Mouse (Mus musculus) lung, embryonic 14.5 days (tissue): Measurements from ENCODE around the gene Pdzd2. TPM values are rescaled to one million over a fixed set of nuclear protein-coding genes. Genes with fewer than 3 reads are reported as not detected.

Source experiments
- ATAC-seq: fragments of 200-750 bp; cut with Nextera tagmentation; 2 replicates; pipeline ENCODE4 v1.8.0; 2017; ENCODE audit warnings: mild to moderate bottlenecking, moderate TSS enrichment, moderate library complexity; ENCODE audit not compliant: insufficient read depth
- DNase-seq: peaks from one replicate; pipeline ENCODE4 v3.0.0-alpha.2; 2015
- H3K27ac ChIP-seq: fragments of 300-500 bp; sonication (generic); 2 replicates; pipeline ENCODE4 v1.5.1; 2014; ENCODE audit warnings: low read depth, mild to moderate bottlenecking, moderate library complexity
- H3K27me3 ChIP-seq: fragments of 300-500 bp; sonication (generic); 2 replicates; pipeline ENCODE4 v1.6.1; 2014; ENCODE audit warnings: low read length, control low read depth; ENCODE audit not compliant: insufficient read depth
- H3K36me3 ChIP-seq: fragments of 300-500 bp; sonication (generic); 2 replicates; pipeline ENCODE4 v1.6.1; 2014; ENCODE audit warnings: control low read depth; ENCODE audit not compliant: insufficient read depth
- H3K4me1 ChIP-seq: fragments of 300-500 bp; sonication (generic); 2 replicates; pipeline ENCODE4 v1.6.1; 2014; ENCODE audit warnings: antibody characterized with exemption, control low read depth; ENCODE audit not compliant: insufficient read depth
- H3K4me2 ChIP-seq: fragments of 300-500 bp; sonication (generic); 2 replicates; pipeline ENCODE4 v1.6.1; 2014; ENCODE audit warnings: mild to moderate bottlenecking
- H3K4me3 ChIP-seq: fragments of 300-500 bp; sonication (generic); 2 replicates; pipeline ENCODE4 v1.5.1; 2014; ENCODE audit warnings: low read depth, low read length
- H3K9ac ChIP-seq: fragments of 300-500 bp; sonication (generic); 2 replicates; pipeline ENCODE4 v1.6.1; 2014
- H3K9me3 ChIP-seq: fragments of 300-500 bp; sonication (generic); 2 replicates; pipeline ENCODE4 v1.6.1; 2016; ENCODE audit warnings: low read depth, low read length, control low read depth
- CTCF ChIP-seq: IDR thresholded peaks from 2 replicates; pipeline ENCODE4 v1.5.1; 2016; ENCODE audit warnings: antibody characterized with exemption, low read depth
- WGBS: fragments of 180-500 bp; shearing (Covaris S2); extraction: QIAGEN DNeasy Blood & Tissue Kit; methylation state at CpG from one replicate; pipeline ENCODE4 v1.1.7; 2014; 5-methylcytosine and 5-hydroxymethylcytosine counted together
- polyA plus RNA-seq: library from polyadenylated mRNA; unstranded; fragments of >200 nt; fragmentation: Nextera tagmentation; extraction: Ambion mirVana; gene quantifications from 2 replicates; pipeline ENCODE4 v1.2.1, GENCODE M21; 2014

Pdzd2 gene
- polyA plus RNA-seq, 1 experiment from 2014 or later: 24.1 TPM

DNA sequence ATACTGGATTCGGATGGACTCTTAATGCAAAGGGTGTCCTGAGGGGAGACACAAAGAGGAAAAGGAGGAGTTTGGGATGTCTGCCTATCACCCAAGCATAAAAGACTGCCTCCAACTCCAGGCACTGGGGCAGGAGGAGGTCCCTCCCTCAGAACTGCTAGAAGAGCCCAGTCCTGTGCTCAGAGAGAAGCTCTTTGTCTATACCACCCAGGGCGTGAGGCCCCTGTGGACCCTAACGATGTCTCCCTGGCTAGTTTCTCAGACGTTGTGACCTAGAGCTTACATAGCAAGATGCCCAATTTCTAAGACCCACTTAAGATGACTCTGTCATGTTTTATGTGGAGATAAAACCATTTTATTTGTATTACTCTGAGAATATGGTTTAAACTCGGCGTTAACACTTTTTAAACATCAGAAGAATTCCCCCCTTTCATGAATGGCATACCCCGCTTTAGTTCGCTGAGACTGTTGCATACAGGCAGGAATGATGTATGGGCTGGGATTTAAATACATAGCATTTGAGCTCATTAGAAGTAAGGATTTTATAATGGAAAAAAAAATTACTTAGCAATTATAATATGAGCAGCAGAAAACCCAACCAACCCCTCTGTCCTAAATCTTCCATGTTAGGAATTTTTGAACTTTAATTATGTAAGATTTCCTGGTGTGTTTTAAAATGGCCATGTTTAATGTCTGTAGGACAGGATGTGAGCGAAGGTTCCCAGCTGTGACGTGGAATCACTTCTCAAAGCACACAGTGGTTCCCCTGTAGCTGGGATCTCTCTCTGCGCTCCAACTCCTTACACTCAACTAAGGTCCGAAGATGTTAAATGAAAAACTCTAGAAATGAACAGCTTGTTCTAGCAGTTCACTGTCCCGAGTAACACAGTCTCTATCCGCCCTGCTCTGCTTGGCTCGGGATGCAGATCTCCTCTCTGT is 268.6 kb downstream of the Pdzd2 start:
- TF ChIP-seq CTCF: no peak
- WGBS: 37% methylated on average over 15 of the region's 15 CpGs
- DNase-seq (peak; percentile 87), ATAC-seq (peak; percentile 86)
- H3K4me2 ChIP-seq: peak overlapping the region; percentile 2; the same call in 1 of the 2 replicates
- no peaks in the 10 kb centered on the region for H3K27me3 ChIP-seq
- H3K9me3 ChIP-seq: no peaks in the 10 kb centered on the region
- peaks cover 5% of the 10 kb centered on the region for H3K4me1 ChIP-seq
- no peaks in the 10 kb centered on the region for H3K36me3 ChIP-seq
- no peak overlapping the region for H3K9ac ChIP-seq
- H3K27ac ChIP-seq: peak overlapping the region; percentile 86
- H3K4me3 ChIP-seq: no peak overlapping the region

DNA sequence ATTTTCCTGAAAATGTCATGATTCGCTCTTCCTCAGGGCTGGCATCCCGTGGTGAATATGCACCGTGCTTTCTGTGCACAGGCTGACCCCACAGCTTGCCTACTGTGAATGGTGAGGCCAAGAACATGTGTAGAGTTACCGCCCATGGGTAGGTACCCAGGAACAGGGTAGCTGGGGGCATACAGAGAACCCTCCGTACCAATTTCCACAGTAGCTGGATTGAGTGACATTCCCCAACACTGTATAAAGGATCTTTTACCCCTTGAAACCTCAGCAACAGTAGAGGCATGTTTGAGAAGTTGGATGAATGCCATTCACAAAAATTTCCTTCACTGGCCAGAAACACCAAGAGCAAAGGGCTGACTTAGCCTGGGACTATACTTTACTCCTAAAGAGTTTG is 271.1 kb downstream of the Pdzd2 start:
- 76% methylated on average over 5 of the region's 5 CpGs for WGBS
- DNase-seq (peak; percentile 50), ATAC-seq (no peak)
- TF ChIP-seq CTCF: no peak
- H3K36me3 ChIP-seq: no peaks in the 10 kb centered on the region
- H3K4me2 ChIP-seq: no peak overlapping the region
- peaks cover 10% of the 10 kb centered on the region for H3K4me1 ChIP-seq
- H3K4me3 ChIP-seq: no peak overlapping the region
- H3K9me3 ChIP-seq: no peaks in the 10 kb centered on the region
- no peak overlapping the region for H3K27ac ChIP-seq
- H3K9ac ChIP-seq: no peak overlapping the region
- no peaks in the 10 kb centered on the region for H3K27me3 ChIP-seq

DNA sequence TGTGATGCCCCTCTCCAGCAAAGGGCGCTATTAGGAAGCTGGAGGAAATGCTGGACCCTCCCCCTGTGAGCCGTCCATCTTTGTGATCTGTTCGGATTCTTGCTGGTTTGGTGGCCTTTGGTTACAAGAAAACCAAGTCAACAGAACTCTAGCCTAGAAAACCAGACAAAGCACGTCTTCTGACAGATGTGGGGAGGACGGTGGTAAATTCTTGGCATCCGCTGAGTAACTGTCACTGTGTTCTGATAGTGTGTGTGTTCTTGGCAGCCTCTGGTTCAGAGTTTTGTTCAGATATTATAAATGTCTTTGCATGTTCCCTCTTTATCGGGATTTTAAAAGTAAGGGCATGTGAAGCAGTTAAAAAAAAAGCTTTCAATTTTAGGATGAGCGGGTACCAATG is 274.0 kb downstream of the Pdzd2 start:
- no peaks in the 10 kb centered on the region for H3K27me3 ChIP-seq
- H3K4me2 ChIP-seq: no peak overlapping the region
- no peak overlapping the region for H3K9ac ChIP-seq
- no peaks in the 10 kb centered on the region for H3K9me3 ChIP-seq
- ATAC-seq (peak; percentile 45; the same call in 1 of the 2 replicates), DNase-seq (peak; percentile 68)
- no peak overlapping the region for H3K27ac ChIP-seq
- 51% methylated on average over 8 of the region's 8 CpGs for WGBS
- H3K4me3 ChIP-seq: no peak overlapping the region
- 0 out of 2 replicates have a peak, but pooled peaks have one; percentile 3 for TF ChIP-seq CTCF
- peaks cover 6% of the 10 kb centered on the region for H3K4me1 ChIP-seq
- H3K36me3 ChIP-seq: no peaks in the 10 kb centered on the region

DNA sequence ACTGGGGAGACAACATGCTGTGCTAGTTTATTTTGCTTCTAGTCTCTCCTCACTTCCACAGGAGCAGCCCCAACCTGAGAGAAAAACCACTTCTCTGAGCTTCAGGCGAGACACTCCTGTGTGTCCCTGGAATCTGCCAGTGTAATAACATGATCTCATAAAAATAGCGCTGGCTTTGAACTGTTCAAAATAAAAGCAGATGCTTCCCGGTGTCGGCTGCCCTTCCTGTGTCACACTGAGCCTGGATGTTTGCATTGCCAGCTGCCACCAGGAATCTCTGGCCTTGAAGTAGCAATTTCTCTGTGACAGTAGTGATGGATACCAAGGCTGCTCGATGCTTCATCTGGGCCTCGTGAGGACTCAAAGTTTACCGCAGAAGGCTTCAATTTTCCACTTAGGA is 282.9 kb downstream of the Pdzd2 start:
- H3K4me3 ChIP-seq: no peak overlapping the region
- no peak overlapping the region for H3K9ac ChIP-seq
- H3K4me1 ChIP-seq: no peaks in the 10 kb centered on the region
- H3K27me3 ChIP-seq: no peaks in the 10 kb centered on the region
- H3K36me3 ChIP-seq: no peaks in the 10 kb centered on the region
- DNase-seq: peak; percentile 59
- no peak overlapping the region for H3K27ac ChIP-seq
- no peak for TF ChIP-seq CTCF
- no peaks in the 10 kb centered on the region for H3K9me3 ChIP-seq
- no peak overlapping the region for H3K4me2 ChIP-seq
- WGBS: 13% methylated on average over 7 of the region's 7 CpGs
- ATAC-seq: no peak

DNA sequence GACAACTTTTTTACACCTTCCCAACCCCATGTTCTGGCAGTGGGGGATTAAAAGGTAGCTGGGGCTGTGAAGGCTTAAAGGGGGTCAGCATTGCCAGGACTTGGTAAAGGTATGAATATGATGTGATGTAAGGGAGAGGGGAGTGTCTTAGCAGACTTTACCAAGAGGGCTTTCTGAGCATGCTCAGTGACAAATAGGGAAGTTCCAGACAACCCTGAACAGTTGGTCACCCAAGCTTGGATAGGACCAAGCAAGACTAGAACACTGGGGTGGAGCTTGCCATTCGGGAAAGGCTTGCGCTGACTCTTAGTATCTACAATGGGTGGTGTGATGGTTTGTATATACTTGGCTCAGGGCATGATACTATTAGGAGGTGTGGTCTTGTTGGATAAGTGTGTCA is 286.4 kb downstream of the Pdzd2 start:
- Histone ChIP-seq H3K9ac (no peak overlapping the region), H3K4me3 (no peak overlapping the region), H3K27me3 (no peaks in the 10 kb centered on the region), H3K4me2 (no peak overlapping the region), H3K27ac (no peak overlapping the region), H3K36me3 (no peaks in the 10 kb centered on the region), H3K9me3 (no peaks in the 10 kb centered on the region), H3K4me1 (no peaks in the 10 kb centered on the region)
- DNase-seq: no peak
- TF ChIP-seq CTCF: no peak
- WGBS: 93% methylated on average over 2 of the region's 2 CpGs
- ATAC-seq: no peak

DNA sequence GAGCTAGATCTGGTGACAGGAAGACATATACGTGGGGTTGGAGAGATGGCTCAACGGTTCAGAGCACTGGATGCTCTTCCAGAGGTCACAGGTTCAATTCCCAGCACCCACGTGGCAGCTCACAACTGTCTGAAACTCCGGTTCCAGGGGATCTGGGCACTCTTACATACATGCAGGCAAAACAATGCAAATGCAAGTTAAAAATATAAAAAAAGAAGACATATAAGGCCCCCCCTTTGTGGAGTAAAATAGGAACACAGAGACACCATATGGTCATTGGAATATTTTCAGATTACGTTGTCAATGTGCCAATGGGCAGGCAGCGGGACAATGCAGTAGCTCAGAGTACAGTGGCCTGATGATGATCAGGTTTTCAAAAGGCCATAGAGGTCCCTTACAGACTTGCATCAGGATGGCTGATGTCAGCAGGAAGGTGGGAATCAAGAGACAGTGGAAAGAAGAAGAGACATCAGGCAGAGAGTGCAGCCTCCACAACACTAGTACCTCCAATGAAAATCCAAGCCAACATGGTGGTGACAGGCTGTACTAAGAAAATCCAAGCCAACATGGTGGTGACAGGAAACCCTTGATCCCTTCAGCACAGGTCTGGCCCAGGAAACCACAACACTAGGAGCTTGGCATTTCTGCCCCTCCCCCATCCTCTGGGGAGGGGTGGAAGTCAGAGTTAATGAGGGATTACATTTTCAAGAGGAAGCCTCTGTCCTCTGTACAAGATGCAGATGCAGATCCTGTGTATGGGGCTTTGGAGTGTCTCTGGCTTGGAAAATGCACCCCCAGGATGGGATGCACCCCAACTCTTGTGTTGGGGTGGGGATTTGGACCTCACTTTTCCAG is 287.4 kb downstream of the Pdzd2 start:
- no peaks in the 10 kb centered on the region for H3K4me1 ChIP-seq
- TF ChIP-seq CTCF: no peak
- WGBS: 83% methylated on average over 6 of the region's 6 CpGs

DNA sequence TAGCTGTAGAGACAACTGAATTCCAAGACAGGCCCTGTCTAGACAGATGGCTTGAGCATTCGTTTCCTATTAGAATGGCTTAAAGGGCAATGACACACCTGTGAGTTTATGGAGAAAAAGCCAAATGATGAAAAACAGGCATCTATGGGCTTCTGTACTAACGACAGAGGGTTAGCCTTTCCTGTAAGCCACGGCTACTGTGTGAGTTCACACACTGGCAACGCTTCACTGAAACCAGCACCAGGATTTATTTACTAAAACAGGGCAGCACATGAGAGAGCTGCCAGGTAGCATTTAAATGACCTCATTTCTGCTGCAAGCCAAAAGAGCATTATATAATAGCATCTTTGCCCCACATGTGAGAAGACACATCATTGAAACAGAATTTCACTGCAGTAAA is 288.3 kb downstream of the Pdzd2 start:
- no peak for ATAC-seq
- Histone ChIP-seq H3K27me3 (no peaks in the 10 kb centered on the region), H3K27ac (no peak overlapping the region), H3K4me2 (no peak overlapping the region), H3K4me3 (no peak overlapping the region), H3K9ac (no peak overlapping the region), H3K4me1 (no peaks in the 10 kb centered on the region), H3K9me3 (no peaks in the 10 kb centered on the region), H3K36me3 (no peaks in the 10 kb centered on the region)
- WGBS: 62% methylated on average over 4 of the region's 4 CpGs
- no peak for TF ChIP-seq CTCF
- DNase-seq: no peak

More for the DNA sequence above, 287.4 kb downstream of the Pdzd2 start:
- H3K9me3 ChIP-seq: no peaks in the 10 kb centered on the region
- no peak for ATAC-seq
- no peak overlapping the region for H3K4me2 ChIP-seq
- H3K4me3 ChIP-seq: no peak overlapping the region
- DNase-seq: no peak
- no peaks in the 10 kb centered on the region for H3K27me3 ChIP-seq
- no peaks in the 10 kb centered on the region for H3K36me3 ChIP-seq
- no peak overlapping the region for H3K9ac ChIP-seq
- no peak overlapping the region for H3K27ac ChIP-seq
